Mouse (Mus musculus) intestine, embryonic 15.5 days (tissue): ENCODE data around the gene Mrpl35. TPM values are rescaled to one million over a fixed set of nuclear protein-coding genes. Genes with fewer than 3 reads are reported as not detected.
A peak's percentile ranks its signal among the peaks of the same experiment; 100 is the strongest.

Experiments used
- ATAC-seq: fragments of 200-750 bp; cut with Nextera tagmentation; 2 replicates; pipeline ENCODE4 v1.8.0; 2017; ENCODE audit warnings: moderate TSS enrichment, moderate library complexity
- H3K27ac ChIP-seq: fragments of 300-500 bp; sonication (generic); 2 replicates; pipeline ENCODE4 v1.5.1; 2015; ENCODE audit warnings: mild to moderate bottlenecking, inconsistent platforms
- H3K27me3 ChIP-seq: fragments of 300-500 bp; sonication (generic); replicated peaks from 2 replicates; pipeline ENCODE4 v1.6.1; 2015; ENCODE audit warnings: inconsistent platforms
- H3K36me3 ChIP-seq: fragments of 300-500 bp; sonication (generic); 2 replicates; pipeline ENCODE4 v1.6.1; 2015; ENCODE audit warnings: inconsistent platforms
- H3K4me1 ChIP-seq: fragments of 300-500 bp; sonication (generic); replicated peaks from 2 replicates; pipeline ENCODE4 v1.6.1; 2015; ENCODE audit warnings: inconsistent platforms
- H3K4me2 ChIP-seq: fragments of 300-500 bp; sonication (generic); replicated peaks from 2 replicates; pipeline ENCODE4 v1.6.1; 2015; ENCODE audit warnings: mild to moderate bottlenecking, inconsistent platforms
- H3K4me3 ChIP-seq: fragments of 300-500 bp; sonication (generic); replicated peaks from 2 replicates; pipeline ENCODE4 v1.5.1; 2015; ENCODE audit warnings: inconsistent platforms
- H3K9ac ChIP-seq: fragments of 300-500 bp; sonication (generic); 2 replicates; pipeline ENCODE4 v1.6.1; 2015; ENCODE audit warnings: inconsistent platforms
- H3K9me3 ChIP-seq: fragments of 300-500 bp; sonication (generic); 2 replicates; pipeline ENCODE4 v1.6.1; 2016; ENCODE audit warnings: inconsistent platforms
- WGBS: fragments of 180-500 bp; shearing (Covaris S2); methylation state at CpG from one replicate; pipeline ENCODE4 v1.1.7; 2015; 5-methylcytosine and 5-hydroxymethylcytosine counted together
- polyA plus RNA-seq: library from polyadenylated mRNA; unstranded; fragments of >200 nt; fragmentation: Nextera tagmentation; extraction: Ambion mirVana; gene quantifications from 2 replicates; pipeline ENCODE4 v1.2.1, GENCODE M21; 2015

The Mrpl35 gene
- polyA plus RNA-seq, 1 experiment from 2014 or later, result 74.3 TPM

GRCm38 (mm10) chr6:71823488-71823887 lies 3.3 kb downstream of the Mrpl35 start:
- H3K27ac ChIP-seq, result no peak overlapping the region
- peak; percentile 96 for ATAC-seq
- no peaks in the 10 kb centered on the region for H3K4me1 ChIP-seq
- H3K9me3 ChIP-seq, result no peaks in the 10 kb centered on the region
- under 1% methylated on average over 19 of the region's 19 CpGs for WGBS
- no peaks in the 10 kb centered on the region for H3K36me3 ChIP-seq
- no peaks in the 10 kb centered on the region for H3K27me3 ChIP-seq
- peak overlapping the region; percentile 68 for H3K4me3 ChIP-seq
- H3K4me2 ChIP-seq, result peak overlapping the region; percentile 72
- H3K9ac ChIP-seq, result peak overlapping the region; percentile 60

GRCm38 (mm10) chr6:71823085-71823484 lies 3.7 kb downstream of the Mrpl35 start:
- H3K36me3 ChIP-seq, result no peaks in the 10 kb centered on the region; the same call in 1 of the 2 replicates
- H3K4me1 ChIP-seq, result no peaks in the 10 kb centered on the region
- H3K27ac ChIP-seq, result no peak overlapping the region
- peak overlapping the region; percentile 72 for H3K4me2 ChIP-seq
- no peaks in the 10 kb centered on the region for H3K27me3 ChIP-seq
- peak overlapping the region; percentile 68 for H3K4me3 ChIP-seq
- 1% methylated on average over 7 of the region's 7 CpGs for WGBS
- ATAC-seq, result peak; percentile 48
- no peaks in the 10 kb centered on the region for H3K9me3 ChIP-seq
- peak overlapping the region; percentile 60 for H3K9ac ChIP-seq

- H3K4me2 ChIP-seq, result no peak overlapping the region
- WGBS, result 91% methylated on average over 5 of the region's 5 CpGs
- H3K9ac ChIP-seq, result no peak overlapping the region
- no peak for ATAC-seq
- H3K27me3 ChIP-seq, result no peaks in the 10 kb centered on the region
- H3K36me3 ChIP-seq, result peaks cover 12% of the 10 kb centered on the region
- H3K27ac ChIP-seq, result no peak overlapping the region
- no peaks in the 10 kb centered on the region for H3K9me3 ChIP-seq
- no peaks in the 10 kb centered on the region for H3K4me1 ChIP-seq
- H3K4me3 ChIP-seq, result no peak overlapping the region
Observed at GRCm38 (mm10) chr6:71819764-71820292, 6.9 kb downstream of the Mrpl35 start.

DNA sequence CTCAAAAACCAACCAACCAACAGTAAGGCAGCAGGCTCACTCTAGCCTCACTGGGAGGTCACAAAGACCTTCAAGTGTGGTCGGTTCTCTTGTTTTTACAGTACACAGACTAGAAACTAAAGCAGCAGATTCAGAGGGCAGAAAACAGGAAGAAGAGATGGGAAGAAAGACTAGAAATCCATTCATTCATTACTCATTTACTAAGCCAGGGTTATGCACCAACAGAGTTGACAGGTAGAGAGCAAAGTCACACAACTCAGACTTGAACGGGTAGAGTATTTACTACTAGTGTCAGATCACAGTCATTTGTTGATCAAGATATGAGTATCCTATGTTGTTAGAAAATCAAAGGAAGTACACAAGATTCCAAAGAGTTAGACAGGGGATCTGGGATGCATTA lies 13.9 kb downstream of the Mrpl35 start:
- Histone ChIP-seq H3K4me3 (no peak overlapping the region), H3K9ac (no peak overlapping the region), H3K4me1 (no peaks in the 10 kb centered on the region), H3K4me2 (no peak overlapping the region), H3K9me3 (no peaks in the 10 kb centered on the region), H3K27me3 (no peaks in the 10 kb centered on the region), H3K36me3 (peaks cover 16% of the 10 kb centered on the region), H3K27ac (no peak overlapping the region)
- ATAC-seq, result no peak
- 78% methylated on average over 2 of the region's 2 CpGs for WGBS

GRCm38 (mm10) chr6:71809890-71810289 lies 16.9 kb downstream of the Mrpl35 start:
- no peak overlapping the region for H3K9ac ChIP-seq
- no peak for ATAC-seq
- H3K4me3 ChIP-seq, result no peak overlapping the region
- H3K36me3 ChIP-seq, result peaks cover 4% of the 10 kb centered on the region; the same call in 1 of the 2 replicates
- H3K4me2 ChIP-seq, result no peak overlapping the region
- H3K27me3 ChIP-seq, result no peaks in the 10 kb centered on the region
- H3K4me1 ChIP-seq, result no peaks in the 10 kb centered on the region
- no peaks in the 10 kb centered on the region for H3K9me3 ChIP-seq
- WGBS, result 54% methylated on average over 9 of the region's 9 CpGs
- no peak overlapping the region for H3K27ac ChIP-seq

DNA sequence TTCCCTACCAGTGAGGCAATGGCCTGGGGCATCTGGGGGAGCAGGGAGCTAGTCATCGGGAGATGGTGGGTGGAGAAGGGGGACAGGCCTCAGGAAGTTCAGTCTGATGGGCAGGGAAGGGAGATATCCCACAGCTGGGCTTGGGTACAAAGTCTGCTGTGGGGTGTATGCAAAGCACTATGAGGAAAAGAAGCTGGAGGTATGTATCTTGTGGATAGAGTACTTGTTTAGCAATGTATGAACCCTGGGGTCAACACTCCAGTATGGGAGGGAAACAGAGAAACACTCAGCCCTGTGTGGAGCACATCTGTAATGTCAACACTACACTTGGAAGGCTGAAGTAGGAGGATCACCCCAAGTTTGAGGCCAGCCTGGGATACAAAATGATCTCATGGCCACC lies 20.1 kb downstream of the Mrpl35 start:
- peak; percentile 41; the same call in 1 of the 2 replicates for ATAC-seq

DNA sequence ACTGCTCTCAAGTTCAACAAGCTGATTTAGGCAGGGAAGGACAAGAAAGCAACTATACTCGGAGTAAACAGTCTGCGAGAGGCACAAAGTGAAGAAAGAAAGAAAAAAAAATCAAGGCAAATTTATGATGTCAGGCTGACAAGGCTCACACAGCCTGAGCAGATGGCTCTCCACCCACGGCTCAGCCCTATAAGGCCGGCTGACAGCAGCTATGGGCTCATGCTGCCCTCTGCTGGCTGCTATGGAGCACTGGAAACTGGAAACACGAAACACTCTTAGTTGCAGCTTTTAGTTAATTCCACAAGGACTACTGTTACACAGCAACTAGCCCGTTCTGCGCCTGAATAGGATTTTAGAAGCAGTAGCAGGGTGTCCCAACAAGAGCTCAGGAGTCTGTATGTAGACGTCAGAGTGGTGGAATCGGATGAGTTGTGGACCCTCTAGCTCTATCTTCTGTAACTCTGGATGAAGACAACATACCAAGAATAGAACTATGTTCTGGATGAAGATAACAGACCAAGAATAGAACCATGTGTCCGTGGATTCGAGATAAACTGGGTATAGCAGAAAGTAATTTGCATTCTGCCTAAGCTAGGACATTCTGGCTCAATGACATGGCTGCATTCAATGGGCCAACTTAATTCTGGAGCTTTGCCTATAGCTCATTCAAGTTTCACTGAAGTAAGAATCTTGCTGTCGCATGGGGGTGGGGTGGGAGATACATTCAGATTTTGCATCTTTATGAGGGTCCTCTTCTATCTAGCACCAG lies 22.5 kb downstream of the Mrpl35 start:
- no peak overlapping the region for H3K4me2 ChIP-seq
- H3K27ac ChIP-seq, result no peak overlapping the region
- no peak overlapping the region for H3K4me3 ChIP-seq
- H3K36me3 ChIP-seq, result no peaks in the 10 kb centered on the region
- no peaks in the 10 kb centered on the region for H3K9me3 ChIP-seq
- ATAC-seq, result peak; percentile 90
- no peaks in the 10 kb centered on the region for H3K27me3 ChIP-seq
- 22% methylated on average over 12 of the region's 12 CpGs for WGBS
- H3K9ac ChIP-seq, result no peak overlapping the region
- no peaks in the 10 kb centered on the region for H3K4me1 ChIP-seq

More for the DNA sequence above, 20.1 kb downstream of the Mrpl35 start:
- Histone ChIP-seq H3K4me3 (no peak overlapping the region), H3K9me3 (no peaks in the 10 kb centered on the region), H3K4me2 (no peak overlapping the region), H3K27ac (no peak overlapping the region), H3K9ac (no peak overlapping the region), H3K4me1 (no peaks in the 10 kb centered on the region), H3K27me3 (no peaks in the 10 kb centered on the region), H3K36me3 (no peaks in the 10 kb centered on the region)
- 41% methylated on average over 1 of the region's 1 CpGs for WGBS

DNA sequence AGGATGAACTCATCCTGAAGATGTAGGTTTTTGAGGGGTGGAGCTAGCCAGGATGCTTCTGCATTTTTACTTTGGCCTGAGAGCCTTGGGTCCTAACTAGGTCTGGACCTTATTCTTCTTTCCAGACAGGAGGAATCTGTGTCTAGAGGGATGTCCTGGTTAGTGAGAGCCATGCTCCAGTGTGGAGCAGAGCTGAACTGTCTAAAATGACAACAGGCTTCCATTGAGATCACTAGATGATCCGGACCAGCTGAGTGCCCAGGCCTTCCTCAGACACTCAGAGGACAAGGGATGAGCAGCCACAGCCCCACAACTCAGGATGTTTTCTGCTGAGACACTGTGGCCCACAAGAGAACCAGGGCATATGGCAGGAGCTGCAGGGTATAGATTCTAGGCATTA lies 23.2 kb downstream of the Mrpl35 start:
- no peak; the same call in 1 of the 2 replicates for ATAC-seq
- WGBS, result 85% methylated on average over 1 of the region's 1 CpGs
- no peak overlapping the region for H3K4me2 ChIP-seq
- no peaks in the 10 kb centered on the region for H3K9me3 ChIP-seq
- H3K4me3 ChIP-seq, result no peak overlapping the region
- H3K4me1 ChIP-seq, result no peaks in the 10 kb centered on the region
- H3K9ac ChIP-seq, result no peak overlapping the region
- H3K27ac ChIP-seq, result no peak overlapping the region
- no peaks in the 10 kb centered on the region for H3K36me3 ChIP-seq
- no peaks in the 10 kb centered on the region for H3K27me3 ChIP-seq

GRCm38 (mm10) chr6:71801714-71802094 lies 25.1 kb downstream of the Mrpl35 start:
- no peaks in the 10 kb centered on the region for H3K36me3 ChIP-seq
- no peak overlapping the region for H3K4me3 ChIP-seq
- H3K9ac ChIP-seq, result no peak overlapping the region
- no peaks in the 10 kb centered on the region for H3K4me1 ChIP-seq
- H3K9me3 ChIP-seq, result no peaks in the 10 kb centered on the region
- ATAC-seq, result no peak
- H3K27me3 ChIP-seq, result no peaks in the 10 kb centered on the region
- WGBS, result 75% methylated on average over 10 of the region's 10 CpGs
- no peak overlapping the region for H3K27ac ChIP-seq
- no peak overlapping the region for H3K4me2 ChIP-seq

GRCm38 (mm10) chr6:71801011-71801713 lies 25.6 kb downstream of the Mrpl35 start:
- H3K27me3 ChIP-seq, result no peaks in the 10 kb centered on the region
- no peak overlapping the region for H3K4me3 ChIP-seq
- 59% methylated on average over 7 of the region's 7 CpGs for WGBS
- H3K9ac ChIP-seq, result no peak overlapping the region
- H3K4me1 ChIP-seq, result no peaks in the 10 kb centered on the region
- H3K4me2 ChIP-seq, result no peak overlapping the region
- no peaks in the 10 kb centered on the region for H3K9me3 ChIP-seq
- no peak for ATAC-seq
- H3K27ac ChIP-seq, result no peak overlapping the region
- no peaks in the 10 kb centered on the region for H3K36me3 ChIP-seq

DNA sequence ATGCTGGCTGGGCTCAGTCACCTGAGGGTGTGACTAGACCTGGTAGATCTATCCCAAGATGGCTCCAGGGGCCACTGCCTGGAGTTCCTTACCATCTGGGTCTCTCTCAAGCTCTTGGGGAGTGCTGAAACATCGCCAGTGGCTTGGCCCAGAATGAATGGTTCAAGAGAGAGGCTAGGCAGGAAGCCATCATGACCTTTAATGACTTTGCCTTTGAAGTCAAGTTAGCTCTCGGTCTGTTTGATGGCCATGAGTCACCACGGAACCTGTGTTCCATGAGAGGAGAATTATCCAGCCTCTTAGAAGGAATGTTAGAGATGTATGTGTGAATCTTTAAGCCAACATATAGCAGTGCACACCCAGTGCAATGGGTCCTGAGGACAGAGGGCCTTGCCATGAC lies 27.4 kb downstream of the Mrpl35 start:
- no peaks in the 10 kb centered on the region for H3K4me1 ChIP-seq
- no peak overlapping the region for H3K4me3 ChIP-seq
- H3K36me3 ChIP-seq, result no peaks in the 10 kb centered on the region
- no peaks in the 10 kb centered on the region for H3K9me3 ChIP-seq
- no peak overlapping the region for H3K4me2 ChIP-seq
- no peak for ATAC-seq
- no peaks in the 10 kb centered on the region for H3K27me3 ChIP-seq
- no peak overlapping the region for H3K27ac ChIP-seq
- 72% methylated on average over 3 of the region's 3 CpGs for WGBS
- no peak overlapping the region for H3K9ac ChIP-seq

- 77% methylated on average over 6 of the region's 6 CpGs for WGBS
- Histone ChIP-seq H3K36me3 (no peaks in the 10 kb centered on the region), H3K9me3 (no peaks in the 10 kb centered on the region), H3K4me3 (no peak overlapping the region), H3K4me2 (no peak overlapping the region), H3K4me1 (no peaks in the 10 kb centered on the region), H3K9ac (no peak overlapping the region), H3K27ac (no peak overlapping the region), H3K27me3 (no peaks in the 10 kb centered on the region)
- ATAC-seq, result no peak
Observed at GRCm38 (mm10) chr6:71791771-71792170, 35.0 kb downstream of the Mrpl35 start.
